Mouse (Mus musculus) megakaryocyte-erythroid progenitor cell, adult 5 weeks (primary cell): Measurements from ENCODE around the gene Slc7a5. TPM values are rescaled to one million over a fixed set of nuclear protein-coding genes. Genes with fewer than 3 reads are reported as not detected.

ENCODE experiments used
- polyA plus RNA-seq: library from polyadenylated mRNA; stranded (reverse); fragments of >175 nt; gene quantifications from 2 replicates; pipeline ENCODE4 v1.2.3, GENCODE M21; 2012

Slc7a5 gene
- polyA plus RNA-seq, result 51.7 and 58.7 TPM in 2 replicates

DNA sequence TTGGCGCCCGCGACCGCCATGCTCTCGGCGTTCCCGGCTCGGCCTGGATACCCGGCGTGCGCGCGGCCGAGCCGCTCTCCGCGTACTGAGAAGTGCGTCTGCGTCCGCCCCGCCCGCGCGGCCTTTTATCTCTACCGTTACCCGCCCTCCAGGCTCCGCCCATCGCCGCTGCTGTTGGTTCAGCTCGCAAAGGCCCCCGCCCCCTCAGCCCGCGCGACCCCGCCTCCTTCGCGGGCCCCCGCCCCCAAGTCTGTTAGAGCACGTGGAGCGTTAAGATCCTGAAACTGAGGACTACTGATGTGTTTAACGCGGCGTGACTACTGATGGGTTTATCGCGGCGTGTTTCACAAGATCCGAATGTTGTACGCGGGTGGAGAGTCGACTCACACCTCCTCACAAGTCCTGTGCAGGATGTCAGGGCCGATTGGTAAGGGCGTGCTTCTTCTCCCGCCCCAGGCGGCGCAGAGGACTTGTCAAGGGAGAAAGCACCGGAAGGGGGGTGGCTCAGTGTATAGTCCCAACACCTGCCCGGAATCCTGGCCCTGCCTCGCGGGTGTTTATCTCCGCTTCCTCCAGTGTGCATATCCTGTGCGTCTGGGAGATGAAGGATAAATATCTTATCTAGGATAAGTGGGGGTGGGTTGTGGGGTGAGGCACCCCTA, at the start of gene Slc7a5:
Gene Slc7a5, minus strand, starts transcription at position 108 of the 662 bp plus-strand sequence.

GRCm38 (mm10) chr8:121949222-121949800, 41.8 kb upstream of the Slc7a5 start, which contains the start of gene Banp:
Gene Banp (plus strand): TSS chr8:121949750.

DNA sequence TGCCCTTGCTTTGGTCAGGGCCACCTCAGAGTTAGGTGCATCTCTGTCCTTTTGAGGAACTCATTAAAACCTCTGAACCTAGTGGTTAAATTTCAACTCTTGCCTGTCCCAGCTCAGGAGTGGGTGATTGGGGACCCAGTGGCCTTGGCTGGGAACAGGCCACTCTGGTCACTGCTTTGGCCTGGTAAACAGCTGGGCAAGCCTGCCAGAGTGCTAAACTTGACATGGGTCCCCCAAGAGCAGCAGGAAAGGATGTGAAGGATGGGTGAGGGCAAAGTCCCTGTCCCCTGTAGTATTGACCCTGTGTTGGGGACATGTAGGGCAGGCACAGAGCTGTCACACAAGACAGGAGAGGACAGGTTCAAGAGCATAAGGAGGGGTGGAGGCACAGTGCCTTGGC, 37.3 kb upstream of the Slc7a5 start, which contains the start of gene Car5a:
Gene Car5a, minus strand, starts transcription at position 74 of the 400 bp plus-strand sequence.

Other genes with a start within 250 kb of the Slc7a5 start
- 0.03 and 0.09 TPM in 2 replicates for gene Jph3, start 178.1 kb downstream of the Slc7a5 start, polyA plus RNA-seq
- gene Klhdc4, start 78.1 kb downstream of the Slc7a5 start, polyA plus RNA-seq, result 84.4 and 97.6 TPM in 2 replicates
- gene Car5a, start 37.2 kb upstream of the Slc7a5 start, polyA plus RNA-seq, result not detected in 2 replicates
- 43.1 and 47.9 TPM in 2 replicates for gene Banp, start 42.1 kb upstream of the Slc7a5 start, polyA plus RNA-seq